Mouse (Mus musculus) left cerebral cortex, postnatal 25 days (tissue): ENCODE measurements around the gene 2210016L21Rik. TPM values are rescaled to one million over a fixed set of nuclear protein-coding genes. Genes with fewer than 3 reads are reported as not detected.
"Not testable (repeated sequence)": the region's sequence is repeated elsewhere in the genome, so short reads cannot be mapped to it uniquely, and the experiment has no call there.

Experiments
- DNase-seq, 2 experiments: peaks; one replicate each; pipeline ENCODE4 v3.0.0; 2022; ENCODE audit warnings: low spot score in 2 of 2, mixed read lengths in 1 of 2
- intact Hi-C: fragments of 180-260 bp; cut with DNase I; formaldehyde crosslinking; loops from one replicate; pipeline ENCODE4 v1.15.1; 2025
- total RNA-seq, 2 experiments: library from RNA; stranded (reverse); gene quantifications; 2 replicates each; pipeline ENCODE4 v1.2.3; 2021

The 2210016L21Rik gene
- total RNA-seq = 100 to 1,000 TPM; 201 to 203 TPM

DNA sequence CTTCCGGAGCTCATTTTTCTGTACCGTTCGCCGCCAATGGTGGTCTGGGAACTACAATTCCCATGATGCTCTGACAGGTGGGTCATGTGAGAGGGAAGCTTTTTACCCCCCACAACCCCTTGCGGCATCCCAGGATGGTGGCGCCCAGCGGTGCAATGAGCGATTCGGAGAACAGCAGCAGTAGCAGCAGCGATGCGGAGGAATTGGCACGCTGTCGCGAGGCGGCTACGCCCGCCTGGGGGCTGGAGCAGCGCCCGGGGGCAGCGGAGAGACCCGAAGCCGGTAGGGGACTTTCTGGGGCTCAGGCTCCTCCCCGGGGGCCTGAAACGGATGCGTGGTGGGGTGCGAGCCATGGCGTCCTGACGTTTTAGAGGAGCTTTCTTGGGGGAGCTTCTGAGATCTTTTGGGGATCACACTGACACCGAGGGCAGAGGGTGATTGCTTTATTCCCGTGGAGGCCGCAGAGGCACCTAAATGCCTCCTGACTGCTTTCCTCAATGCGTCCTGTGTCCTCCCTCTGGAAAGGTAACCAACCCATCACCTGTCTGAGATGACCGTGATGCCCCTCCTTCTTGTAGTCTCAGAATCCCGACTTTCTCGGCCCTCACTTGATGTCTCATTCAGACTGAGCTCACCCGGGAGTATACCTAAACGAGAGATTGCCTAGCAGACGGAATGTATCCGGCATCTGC lies at the start of gene 2210016L21Rik:
Gene 2210016L21Rik (plus strand): TSS at position 85 of the 692 bp plus-strand sequence.
- intact Hi-C loops = no loop called here
- DNase-seq = peak; percentile 87 to 93

DNA sequence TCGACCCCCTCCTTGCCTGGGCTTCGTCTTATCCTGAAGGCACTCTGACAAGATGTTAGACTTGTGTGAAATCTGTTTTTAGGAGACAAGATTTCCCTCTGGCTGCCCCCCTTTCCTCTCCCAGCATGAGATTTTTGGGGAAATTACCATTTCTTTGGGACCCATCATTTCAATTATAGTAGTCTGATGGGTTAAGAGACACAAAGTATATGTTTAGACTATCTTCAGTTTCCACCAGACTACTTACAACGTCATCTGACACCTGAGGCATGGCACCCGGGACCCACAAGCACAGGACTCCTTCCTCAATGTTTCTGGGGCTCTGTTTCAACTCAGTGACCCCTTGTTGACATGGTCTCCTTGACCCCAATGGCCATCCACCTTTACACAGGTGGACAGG lies 46.4 kb upstream of the 2210016L21Rik start:
- no peak for DNase-seq
- intact Hi-C loops = no loop called here

DNA sequence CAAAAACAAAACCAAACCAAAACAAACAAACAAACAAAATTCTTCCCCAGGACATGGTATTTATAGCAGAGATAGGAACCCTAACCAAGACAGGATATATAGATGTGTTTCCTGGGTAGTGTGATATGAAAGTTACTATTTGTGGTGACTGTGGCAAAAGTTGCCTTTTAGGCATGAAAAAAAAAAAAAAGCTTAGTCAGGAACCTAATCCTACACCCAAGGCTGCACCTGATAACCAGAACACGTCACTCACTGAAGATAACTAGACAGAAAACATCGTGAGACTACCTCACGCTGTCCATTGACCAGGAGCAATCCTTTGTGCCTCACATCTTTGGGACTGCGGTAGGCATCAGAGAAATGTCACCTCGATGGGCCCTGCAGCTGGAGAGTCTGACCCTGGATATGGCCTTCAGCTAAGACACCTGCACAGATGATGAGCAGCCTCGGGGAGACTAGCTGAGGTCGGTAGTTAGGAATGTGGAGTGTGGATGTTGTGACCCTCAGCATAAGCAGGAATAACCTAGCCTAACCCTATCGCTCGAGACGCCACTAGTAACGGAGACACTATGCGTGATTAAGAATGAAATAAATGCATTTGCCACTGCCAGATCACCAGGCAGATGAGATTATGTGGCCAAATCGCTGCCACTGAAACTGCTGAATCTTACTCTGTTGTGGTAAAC lies 45.1 kb upstream of the 2210016L21Rik start, which contains the start of gene Oasl2:
Gene Oasl2 (plus strand): TSS at position 249 of the 686 bp plus-strand sequence.
- intact Hi-C loops = no loop called here
- no peak for DNase-seq

DNA sequence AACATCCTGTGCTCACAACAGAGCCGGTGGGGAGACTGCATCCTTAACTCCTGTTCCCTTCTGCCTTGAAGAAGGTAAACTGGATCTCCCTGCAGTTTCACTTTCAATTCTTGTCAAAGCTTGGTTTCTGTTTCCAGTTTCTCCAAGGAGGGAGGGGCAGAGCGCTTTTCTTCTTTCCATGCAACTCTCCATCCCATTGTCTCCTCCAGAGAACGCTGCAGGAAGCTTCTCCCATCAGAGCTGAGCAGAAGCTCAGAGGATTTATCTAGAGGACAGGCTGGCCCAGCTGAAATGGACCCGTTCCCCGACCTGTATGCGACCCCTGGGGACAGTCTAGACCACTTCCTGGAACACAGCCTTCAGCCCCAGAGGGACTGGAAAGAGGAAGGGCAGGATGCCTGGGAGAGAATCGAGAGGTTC lies 44.6 kb upstream of the 2210016L21Rik start:
- no peak for DNase-seq
- intact Hi-C loops = no loop called here

DNA sequence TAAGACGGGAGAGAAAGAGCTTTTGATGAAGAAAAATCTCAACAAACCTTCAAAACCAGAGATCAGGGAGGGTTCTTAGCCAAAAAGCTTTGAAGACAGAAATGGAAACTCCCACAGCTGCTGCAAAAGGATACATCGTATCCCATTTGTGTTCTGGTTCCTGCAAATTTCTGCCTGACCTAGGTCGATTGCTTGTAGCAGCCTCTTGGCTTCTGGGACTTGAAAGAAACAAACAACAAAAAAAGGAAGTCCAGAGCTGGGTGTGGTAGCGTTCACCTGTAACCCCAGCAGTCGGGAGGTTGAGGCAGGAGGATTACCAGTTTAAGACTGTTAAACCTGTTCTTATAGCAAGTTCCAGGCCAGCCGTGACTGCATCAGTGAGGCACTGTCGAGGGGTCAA lies 43.1 kb upstream of the 2210016L21Rik start:
- DNase-seq = no peak
- intact Hi-C loops = no loop called here

DNA sequence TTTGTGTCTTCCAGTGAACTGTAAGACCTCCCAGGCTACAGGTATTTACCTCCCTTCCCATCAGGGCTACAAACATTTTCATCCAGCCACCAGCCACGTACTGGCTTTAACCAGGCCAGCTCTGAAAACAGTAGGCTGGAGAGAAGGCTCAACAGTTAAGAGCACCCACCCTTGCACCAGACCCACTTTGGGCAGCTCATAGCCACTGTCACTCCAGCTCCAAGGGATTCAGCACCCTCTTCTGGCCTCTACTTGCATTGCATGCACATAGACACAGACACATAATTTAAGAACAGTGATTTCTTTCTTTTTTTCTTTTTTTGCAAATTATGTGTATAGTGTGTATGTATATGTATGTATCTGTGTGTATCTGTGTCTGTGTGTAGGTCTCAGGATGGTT lies 39.5 kb upstream of the 2210016L21Rik start:
- no peak for DNase-seq
- intact Hi-C loops = no loop called here

DNA sequence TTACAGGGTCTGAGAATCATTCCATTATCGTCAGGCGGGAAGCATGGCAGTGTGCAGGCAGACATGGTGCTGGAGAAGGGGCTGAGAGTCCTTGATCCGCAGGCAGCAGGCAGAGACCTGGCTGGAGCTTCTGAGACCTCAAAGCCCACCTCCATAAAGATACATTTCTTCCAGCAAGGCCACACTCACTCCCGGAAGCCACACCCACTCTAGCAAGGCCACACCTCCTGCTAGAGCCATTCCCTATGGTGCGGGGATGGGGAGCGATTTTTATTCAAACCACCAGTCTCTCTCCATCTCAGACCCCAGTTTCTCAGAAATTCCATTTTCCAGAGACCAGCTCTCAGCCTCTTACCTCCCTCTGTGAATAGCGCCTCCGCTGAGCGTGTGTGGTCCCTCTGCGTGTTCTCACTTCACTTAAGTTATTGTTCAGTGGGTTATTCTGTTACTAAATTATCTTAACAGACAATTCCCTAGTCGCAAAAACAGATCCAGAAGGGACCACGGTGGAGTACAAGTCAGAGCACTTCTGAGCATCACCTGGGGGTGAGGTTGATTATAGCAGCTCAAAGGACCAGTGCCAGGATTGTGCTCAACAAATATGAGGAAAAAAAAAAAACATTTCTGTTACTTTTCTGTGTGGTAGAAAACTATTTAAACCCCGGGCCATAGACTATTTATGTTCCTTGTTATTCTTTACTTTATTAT lies 33.2 kb upstream of the 2210016L21Rik start:
- intact Hi-C loops = no loop called here

DNA sequence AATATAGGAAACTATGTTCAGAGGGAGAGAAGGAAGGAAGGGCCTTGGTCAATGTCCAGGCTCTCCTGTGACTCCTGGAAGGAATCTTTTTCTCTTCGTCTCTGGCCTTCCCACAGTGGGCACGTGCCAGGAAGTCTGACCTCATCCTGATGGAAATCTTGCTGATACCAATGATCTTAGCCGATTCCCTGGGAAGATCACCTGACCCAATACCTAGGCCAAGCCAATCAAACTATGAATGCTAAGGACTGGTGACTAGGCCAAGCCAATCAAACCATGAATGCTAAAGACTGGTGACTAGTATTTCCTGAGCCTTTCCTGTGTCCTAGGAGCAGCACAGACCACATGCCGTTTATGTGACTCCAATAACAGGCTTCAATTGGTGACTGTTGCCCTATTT lies 28.3 kb upstream of the 2210016L21Rik start:
- DNase-seq = no peak

More for the DNA sequence above, 33.2 kb upstream of the 2210016L21Rik start:
- no peak for DNase-seq

DNA sequence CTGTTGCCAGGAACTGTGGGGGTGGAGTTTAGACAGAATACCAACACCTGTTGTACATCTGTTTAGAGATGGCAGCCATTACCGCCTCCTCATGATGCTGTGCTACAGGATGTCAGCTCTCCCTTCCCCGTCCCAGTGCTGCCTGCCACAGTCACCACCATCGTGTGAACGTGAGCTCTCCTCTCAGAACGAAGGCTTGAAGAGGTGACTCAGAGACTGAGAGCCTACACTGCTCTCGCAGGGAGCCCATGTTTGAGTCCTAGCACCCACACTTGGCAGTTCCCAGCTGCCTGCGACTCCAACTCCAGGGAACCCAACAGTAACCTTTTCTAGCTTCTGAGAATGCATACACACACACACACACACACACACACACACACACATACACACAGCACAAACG lies 27.1 kb upstream of the 2210016L21Rik start:
- intact Hi-C loops = no loop called here
- DNase-seq = peak; percentile 12 to 78

More for the DNA sequence above, 28.3 kb upstream of the 2210016L21Rik start:
- intact Hi-C loops = no loop called here

DNA sequence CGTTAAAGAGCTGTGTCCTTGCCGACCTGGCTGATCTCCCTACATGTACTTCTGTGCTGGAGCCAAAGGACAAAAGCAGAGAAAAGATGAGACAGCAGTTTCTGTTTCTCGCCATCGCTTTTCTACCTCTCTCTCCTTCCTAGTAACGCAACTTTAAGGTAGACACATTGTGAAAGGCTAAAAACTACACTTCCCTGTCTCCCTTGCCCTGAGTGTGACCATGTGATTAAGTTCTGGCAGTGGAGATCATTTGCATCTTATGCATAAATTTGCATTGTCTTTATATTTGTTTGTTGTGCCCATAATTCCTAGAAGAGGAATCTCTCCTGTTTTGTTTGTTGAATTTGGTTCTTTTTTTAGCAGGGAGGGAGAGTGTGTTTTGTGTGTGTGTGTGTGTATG lies 26.1 kb upstream of the 2210016L21Rik start:
- intact Hi-C loops = no loop called here

DNA sequence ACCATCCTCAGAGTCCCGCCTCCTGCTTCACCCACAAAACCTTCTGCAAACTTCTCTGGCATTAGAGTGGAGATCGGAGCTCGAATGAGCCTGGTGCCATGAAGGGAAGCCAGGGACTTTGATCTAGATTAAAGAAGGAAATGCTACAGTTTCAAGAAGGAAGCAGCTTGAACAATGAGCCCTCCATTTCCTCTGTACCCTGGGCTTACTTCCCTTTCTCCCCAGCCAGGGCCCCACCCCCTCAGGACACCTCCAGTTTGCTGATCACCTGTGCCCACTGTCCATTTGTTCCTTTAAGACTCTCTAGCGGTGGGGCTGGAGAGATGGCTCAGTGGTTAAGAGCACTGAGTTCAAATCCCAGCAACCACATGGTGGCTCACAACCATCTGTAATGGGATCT lies 25.2 kb upstream of the 2210016L21Rik start:
- intact Hi-C loops = no loop called here
- no peak for DNase-seq

More for the DNA sequence above, 26.1 kb upstream of the 2210016L21Rik start:
- no peak for DNase-seq

DNA sequence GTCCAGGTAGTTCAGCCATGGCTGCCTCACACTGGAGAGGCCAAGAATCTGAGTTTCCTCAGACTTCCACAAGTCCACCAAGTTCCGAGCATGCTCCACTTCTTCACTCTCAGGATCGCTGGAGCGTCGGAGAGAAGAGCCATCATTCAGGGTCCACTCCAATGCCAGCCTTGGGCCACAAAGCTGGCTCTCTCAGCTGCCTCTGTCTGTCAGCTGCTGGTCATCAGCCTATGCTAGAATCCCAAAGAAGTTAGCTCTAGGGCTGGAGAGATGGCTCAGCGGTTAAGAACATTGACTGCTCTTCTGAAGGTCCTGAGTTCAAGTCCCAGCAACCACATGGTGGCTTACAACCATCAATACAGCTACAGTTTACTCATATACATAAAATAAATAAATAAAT lies 24.6 kb upstream of the 2210016L21Rik start:
- intact Hi-C loops, DNase-seq: not testable (repeated sequence)

DNA sequence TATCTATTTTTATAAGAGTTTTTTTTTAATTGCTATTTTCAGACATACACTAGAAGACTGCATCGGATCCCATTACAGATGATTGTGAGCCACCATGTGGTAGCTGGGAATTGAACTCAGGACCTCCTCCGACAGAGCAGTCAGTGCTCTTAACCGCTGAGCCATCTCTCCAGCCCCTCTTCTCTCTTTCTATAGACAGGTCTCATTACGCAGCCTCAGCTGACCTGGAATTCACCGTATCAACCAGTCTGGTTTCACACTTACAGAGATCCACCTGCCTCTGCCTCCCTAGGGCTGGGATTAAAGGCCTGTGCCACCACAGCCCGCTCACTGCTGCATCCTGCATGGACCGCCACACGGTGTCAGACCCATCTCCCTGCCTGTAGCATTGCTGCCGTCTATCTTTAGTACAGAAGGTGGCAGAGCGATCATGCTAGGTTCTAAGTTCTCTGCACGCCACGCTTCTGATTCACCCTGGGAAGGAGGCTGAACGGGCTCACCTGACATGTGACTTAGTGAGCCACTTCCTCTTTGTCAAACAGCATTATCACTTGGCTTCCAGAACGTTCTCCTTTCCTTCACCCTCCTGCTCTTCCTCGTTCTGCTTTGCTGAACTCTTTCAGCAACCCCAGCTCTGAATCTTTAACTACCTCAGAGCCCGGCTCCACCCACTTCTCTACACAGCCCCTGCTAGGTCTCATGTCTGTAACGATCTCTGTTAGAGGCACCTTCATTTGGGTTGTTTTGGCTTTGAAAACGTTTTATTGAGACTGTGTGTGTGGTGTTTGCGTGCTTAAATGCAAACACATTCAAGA lies 20.2 kb upstream of the 2210016L21Rik start:
- intact Hi-C loops = no loop called here
- peak in 1 of 2 experiments; percentile 15 for DNase-seq

DNA sequence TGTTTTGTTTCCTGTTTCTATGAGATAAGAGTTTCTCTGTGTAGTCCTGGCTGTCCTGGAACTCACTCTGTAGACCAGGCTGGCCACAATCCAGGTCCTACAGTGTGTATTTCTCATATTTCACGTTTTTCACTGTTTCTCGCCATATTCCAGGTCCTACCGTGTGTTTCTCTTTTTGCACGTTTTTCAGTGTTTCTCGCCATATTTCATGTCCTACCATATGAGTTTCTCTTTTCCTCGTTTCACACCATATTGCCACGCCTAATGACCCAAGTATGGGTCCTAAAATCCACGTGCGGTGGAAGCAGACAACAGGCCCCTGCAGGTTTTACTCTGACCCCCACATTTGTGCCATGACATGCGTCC lies 19.6 kb upstream of the 2210016L21Rik start:
- DNase-seq = no peak
- intact Hi-C loops = no loop called here

DNA sequence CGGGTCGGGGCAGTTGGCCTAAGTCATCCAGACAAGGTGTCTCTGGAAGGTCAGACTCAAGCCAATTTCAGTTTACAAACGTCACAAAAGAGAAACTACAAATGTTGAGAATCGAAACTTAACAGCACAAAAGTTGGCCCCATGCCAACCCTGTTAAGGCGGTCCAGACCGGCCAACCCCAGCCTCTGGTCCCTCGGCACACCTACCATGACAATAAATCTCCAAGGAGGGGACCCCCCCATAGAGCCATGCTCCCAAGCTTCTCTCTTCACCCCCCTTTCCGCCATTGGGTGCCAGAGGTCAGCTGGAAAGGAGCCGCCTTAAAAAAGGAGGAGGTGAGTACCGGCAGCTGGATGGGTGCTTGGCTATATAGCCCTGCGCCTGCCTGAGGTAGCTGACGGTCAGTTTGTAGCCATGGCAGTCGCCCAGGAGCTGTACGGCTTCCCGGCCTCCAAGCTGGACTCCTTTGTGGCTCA lies 18.9 kb upstream of the 2210016L21Rik start, which contains the start of gene Oasl1:
Gene Oasl1 (plus strand): TSS at position 243 of the 476 bp plus-strand sequence.
- intact Hi-C loops = no loop called here
- DNase-seq = no peak

DNA sequence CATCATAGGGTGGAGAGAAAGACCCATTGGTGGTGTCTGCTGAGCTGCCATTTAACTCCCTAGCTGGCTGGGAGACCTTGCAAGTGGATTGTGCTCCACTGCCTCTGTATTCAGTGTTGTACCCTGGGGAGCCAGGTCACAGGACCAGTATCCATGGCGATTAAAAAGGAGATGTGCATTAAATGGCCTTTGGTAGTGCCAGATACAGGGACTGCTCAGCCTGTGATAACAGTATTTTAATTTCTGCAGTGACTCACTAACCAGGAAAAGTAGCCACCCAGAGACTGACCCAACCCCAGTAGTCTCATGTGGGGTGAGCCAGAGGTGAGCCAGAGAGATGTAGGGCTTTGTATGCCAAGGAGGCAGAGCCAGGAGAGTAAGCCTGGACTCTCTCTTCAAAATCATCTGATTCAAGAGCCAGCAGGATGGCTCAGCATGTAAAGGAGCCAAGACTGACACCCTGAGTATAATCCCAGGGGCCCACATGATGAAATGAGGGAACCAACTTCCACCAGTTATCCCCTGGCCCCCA lies 15.7 kb upstream of the 2210016L21Rik start:
- no peak for DNase-seq
- intact Hi-C loops = no loop called here

DNA sequence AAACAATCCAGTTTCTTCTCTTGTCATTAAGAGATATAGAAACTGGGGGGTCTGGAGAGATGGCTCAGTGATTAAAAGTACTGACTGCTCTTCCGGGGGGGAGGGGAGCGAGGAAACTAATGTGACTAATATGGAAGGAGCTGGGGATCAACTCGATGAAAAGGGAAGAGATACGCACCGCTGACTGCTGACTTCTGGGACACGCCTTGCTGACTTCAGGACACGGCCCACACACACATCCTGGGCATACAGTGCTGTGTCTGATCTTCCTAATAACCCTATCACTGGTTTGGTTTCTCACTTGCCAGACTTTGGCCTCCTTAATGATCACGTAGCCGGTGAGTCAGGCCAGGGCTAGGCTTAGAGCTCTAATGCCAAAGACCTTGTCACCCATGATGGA lies 15.2 kb upstream of the 2210016L21Rik start:
- DNase-seq = no peak
- intact Hi-C loops = no loop called here

DNA sequence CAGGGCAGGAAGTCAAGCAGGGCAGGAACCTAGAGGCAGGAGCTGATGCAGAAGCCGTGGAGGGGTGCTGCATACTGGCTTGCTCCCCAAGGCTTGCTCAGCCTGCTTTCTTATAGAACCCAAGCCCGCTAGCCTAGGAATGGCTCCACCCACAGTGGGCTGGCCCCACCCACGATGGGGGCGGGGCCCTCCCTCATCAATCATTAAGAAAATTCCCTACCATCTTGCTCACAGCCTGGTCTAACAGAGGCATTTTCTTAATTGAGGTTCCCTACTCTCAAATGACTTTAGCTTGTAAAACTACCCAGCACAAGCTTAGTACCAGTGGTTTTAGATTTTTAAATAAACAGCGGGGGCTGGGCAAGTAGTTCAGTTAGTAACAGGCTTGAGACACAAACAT lies 10.3 kb upstream of the 2210016L21Rik start:
- intact Hi-C loops = no loop called here
- no peak for DNase-seq

DNA sequence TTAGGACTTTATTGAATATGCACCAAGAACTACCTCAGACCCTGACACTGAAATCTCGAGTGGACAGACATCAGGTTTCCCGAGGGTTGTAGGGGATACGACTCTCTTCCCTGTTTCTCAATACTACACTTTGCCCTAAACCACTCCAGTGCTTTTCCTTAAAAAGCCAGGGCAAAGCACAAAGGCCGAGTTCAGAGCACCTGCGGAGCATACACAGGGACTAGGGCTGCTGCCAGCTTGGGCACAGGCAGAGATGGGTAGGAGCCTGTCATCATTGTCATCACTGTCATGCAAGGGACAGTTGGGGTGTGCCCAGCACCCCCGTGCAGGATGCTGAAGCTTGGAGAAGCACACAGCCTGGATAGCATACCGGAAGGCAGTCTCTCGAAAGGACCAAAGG lies 8.8 kb upstream of the 2210016L21Rik start:
- intact Hi-C loops = no loop called here
- DNase-seq = no peak
